Mouse (Mus musculus) left cerebral cortex, postnatal 25 days (tissue): ENCODE data around the gene Paqr6. TPM values are rescaled to one million over a fixed set of nuclear protein-coding genes. Genes with fewer than 3 reads are reported as not detected.

Source experiments
- DNase-seq, 2 experiments: peaks; one replicate each; pipeline ENCODE4 v3.0.0; 2022; ENCODE audit warnings: low spot score in 2 of 2, mixed read lengths in 1 of 2
- intact Hi-C: fragments of 180-260 bp; cut with DNase I; formaldehyde crosslinking; loops from one replicate; pipeline ENCODE4 v1.15.1; 2025
- total RNA-seq, 2 experiments: library from RNA; stranded (reverse); gene quantifications; 2 replicates each; pipeline ENCODE4 v1.2.3; 2021

The Paqr6 gene
- total RNA-seq: 1 to 10 TPM; 4.9 to 5.2 TPM

- intact Hi-C loops: no loop called here
- no peak for DNase-seq
Measured at GRCm38 (mm10) chr3:88364337-88364736, at the start of gene Paqr6. Gene Paqr6 (plus strand): TSS chr3:88364584.

- intact Hi-C loops: no loop called here
- DNase-seq: peak; percentile 64 to 76
Measured at GRCm38 (mm10) chr3:88324951-88325405, 39.4 kb upstream of the Paqr6 start, which contains the start of gene Glmp. Gene Glmp (plus strand): TSS chr3:88325023.

- intact Hi-C loops: no loop called here
- DNase-seq: no peak
Measured at GRCm38 (mm10) chr3:88328956-88329355, 35.4 kb upstream of the Paqr6 start.

- intact Hi-C loops: no loop called here
- DNase-seq: peak in 1 of 2 experiments; percentile 11
Measured at GRCm38 (mm10) chr3:88331282-88331681, 33.1 kb upstream of the Paqr6 start.

DNA sequence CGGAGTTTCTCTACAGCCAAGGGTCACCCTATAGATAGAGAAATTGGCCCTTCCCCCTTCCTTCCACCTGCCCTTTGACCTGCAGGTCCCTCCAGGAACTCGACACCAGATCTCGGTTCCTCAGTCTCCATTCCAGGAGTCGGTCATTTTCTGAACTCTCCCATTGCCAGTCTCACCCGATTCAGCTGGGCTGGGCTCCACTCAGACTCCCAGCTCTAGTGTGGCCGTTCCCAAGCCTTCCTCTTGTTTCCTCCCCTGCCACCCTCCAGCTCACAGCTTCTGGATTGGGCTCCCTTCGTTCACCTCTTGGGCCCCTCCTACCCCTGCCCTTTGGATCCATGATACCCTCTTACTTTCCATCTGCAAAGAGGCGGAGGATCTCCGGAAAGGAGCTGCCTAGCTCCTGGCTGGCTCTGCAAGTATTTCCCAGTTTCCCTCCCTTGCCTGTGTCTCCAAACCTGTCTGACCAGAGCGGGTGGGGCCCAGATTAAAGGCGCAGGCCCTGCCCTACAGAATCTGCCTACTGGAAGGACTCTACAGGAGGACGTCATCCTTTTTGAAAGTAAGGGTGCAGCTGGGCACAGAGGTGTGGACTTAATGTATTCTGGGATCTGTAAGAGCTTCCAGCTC is 30.2 kb upstream of the Paqr6 start:
- intact Hi-C loops: no loop called here
- no peak for DNase-seq

DNA sequence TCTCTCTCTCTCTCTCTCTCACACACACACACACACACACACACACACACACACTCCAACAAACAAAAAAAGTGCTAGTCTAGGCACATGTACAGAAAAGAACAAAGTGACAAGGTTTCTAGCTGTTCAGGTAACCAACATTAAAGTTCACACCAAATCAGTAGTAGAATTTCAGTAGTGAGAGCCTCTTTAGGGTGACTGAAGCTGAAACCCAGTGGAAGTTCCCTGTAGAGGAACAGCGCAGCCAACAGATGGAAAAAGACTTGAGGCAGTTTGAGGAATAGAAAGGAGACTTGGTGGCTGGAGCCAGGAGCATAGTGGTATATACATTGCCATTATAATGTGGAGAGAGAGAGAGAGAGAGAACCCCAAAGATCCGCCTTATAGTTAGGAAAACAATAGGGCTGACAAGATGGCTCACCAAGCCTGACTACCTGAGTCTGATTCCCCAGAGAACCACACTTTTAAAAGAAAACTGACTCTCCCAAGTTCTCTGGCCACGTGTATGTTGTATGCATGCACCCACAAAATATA is 29.4 kb upstream of the Paqr6 start:
- intact Hi-C loops: no loop called here
- no peak for DNase-seq

GRCm38 (mm10) chr3:88335436-88336053 is 28.8 kb upstream of the Paqr6 start:
- peak in 1 of 2 experiments; percentile 14 for DNase-seq
- intact Hi-C loops: loop anchor here (1.0 kb wide), 1 partner anchor 39 kb away; the partner anchor contains the start of gene Tsacc

DNA sequence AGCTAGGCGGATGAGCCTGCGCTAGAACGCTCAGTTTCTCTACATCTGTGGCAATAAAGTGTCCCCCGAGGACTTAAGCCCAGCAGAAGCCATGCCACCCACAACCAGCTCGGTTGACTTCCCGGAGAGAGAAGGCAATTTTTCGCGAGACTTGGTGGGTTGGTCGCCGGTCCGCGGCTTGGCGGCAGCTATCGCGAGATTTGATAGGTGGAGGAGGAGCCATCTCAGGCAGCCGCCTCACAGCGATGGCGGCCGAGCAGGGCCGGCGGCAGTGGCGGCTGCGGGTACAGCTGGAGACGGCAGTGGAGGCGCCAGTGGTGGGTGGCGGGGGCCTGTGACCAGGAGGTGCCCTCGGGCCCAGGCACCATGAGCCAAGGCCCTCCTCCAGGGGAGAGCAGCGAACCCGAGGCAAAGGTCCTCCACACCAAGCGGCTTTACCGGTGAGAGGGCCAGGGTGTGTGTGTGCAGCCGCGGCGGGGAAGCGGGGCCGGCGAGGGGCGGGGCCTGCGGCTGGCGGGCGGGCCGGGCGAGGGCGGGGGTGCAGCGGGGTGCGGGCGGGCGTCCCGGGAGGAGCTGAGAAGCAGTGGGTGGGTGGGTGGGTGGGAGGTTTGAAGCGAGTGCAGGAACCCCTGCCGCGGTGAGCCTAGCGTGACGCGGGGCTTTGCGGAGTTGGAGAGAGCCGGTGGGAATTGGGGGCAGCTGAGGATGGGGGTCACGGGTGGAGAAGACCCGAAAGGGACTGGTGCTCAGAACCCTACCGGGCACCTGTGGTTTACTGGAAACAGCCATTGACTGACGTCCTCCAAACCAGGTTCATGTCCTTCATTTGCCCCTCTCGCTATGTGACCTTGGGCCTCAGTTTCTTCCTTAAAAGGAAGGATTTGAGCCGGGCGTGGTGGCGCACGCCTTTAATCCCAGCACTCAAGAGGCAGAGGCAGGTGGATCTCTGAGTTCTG is 28.0 kb upstream of the Paqr6 start, which contains the start of the genes Tmem79 and Smg5:
Tmem79 (minus strand) TSS at position 91 of the 956 bp plus-strand sequence.
Smg5 (plus strand) TSS at position 203 of the 956 bp plus-strand sequence.
- peak; percentile 97 for DNase-seq
- intact Hi-C loops: loop anchor here (1.0 kb wide), 1 partner anchor 40 kb away; the partner anchor contains the start of gene Tsacc

- peak; percentile 40 to 70 for DNase-seq
- intact Hi-C loops: no loop called here
Measured at GRCm38 (mm10) chr3:88337367-88338020, 26.9 kb upstream of the Paqr6 start.

DNA sequence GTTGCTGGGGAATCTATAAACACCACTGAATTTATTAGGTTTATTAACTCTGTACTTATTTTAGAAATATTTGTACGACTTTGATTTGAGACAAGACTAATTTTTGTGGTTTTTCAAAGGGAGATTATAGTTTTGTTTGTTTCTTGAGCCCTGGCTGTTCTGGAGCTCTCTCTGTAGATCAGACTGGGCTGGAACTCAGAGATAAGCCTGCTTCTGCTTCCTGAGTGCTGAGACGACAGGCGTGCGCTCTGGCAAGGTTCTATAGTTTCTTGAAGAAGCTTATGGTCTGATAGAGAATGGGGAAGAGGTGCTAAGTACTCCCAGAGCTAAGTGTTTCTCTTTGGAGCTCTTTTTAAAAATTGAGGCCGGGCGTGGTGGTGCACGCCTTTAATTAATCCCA is 26.1 kb upstream of the Paqr6 start:
- DNase-seq: no peak
- intact Hi-C loops: no loop called here

GRCm38 (mm10) chr3:88339006-88339405 is 25.4 kb upstream of the Paqr6 start:
- intact Hi-C loops: no loop called here
- DNase-seq: no peak

GRCm38 (mm10) chr3:88350732-88351131 is 13.7 kb upstream of the Paqr6 start:
- intact Hi-C loops: no loop called here
- DNase-seq: no peak

GRCm38 (mm10) chr3:88352907-88353306 is 11.5 kb upstream of the Paqr6 start:
- intact Hi-C loops: no loop called here
- no peak for DNase-seq

DNA sequence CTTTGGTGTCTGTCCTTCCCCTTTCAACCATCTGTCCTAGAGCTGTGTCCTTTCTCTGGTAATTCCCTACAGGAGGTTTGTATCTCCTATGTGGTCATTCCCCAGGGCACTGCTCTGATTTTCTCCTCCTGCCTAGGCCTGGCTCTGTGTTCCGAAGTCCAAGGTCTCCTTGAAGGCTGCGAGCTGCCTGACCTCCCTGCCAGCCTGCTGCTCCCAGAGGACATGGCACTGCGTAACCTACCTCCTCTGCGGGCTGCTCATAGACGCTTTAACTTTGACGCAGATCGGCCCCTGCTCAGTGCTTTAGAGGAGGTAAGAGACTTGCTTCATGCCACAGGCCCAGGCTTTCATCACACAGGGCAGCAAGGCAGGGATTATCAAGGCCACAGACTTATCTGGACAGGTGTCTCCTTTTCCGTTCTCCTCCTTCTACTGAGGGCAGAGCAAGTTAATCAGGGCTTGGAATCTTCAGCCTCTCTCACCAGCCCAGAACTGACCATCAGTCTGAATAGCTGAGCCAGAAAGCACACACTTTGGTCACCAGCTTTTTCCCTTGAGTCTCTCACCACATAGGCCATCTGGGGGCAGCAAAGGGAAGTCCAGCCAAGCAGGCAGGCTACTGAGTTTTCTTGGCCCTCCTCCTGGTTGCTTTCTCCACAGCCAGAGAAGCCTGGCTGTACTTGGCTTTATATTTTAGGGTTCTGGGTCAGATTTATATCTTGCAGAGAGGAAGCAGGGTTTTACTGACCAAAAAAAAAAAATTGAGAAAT is 9.8 kb upstream of the Paqr6 start:
- intact Hi-C loops: no loop called here
- DNase-seq: peak in 1 of 2 experiments; percentile 33

DNA sequence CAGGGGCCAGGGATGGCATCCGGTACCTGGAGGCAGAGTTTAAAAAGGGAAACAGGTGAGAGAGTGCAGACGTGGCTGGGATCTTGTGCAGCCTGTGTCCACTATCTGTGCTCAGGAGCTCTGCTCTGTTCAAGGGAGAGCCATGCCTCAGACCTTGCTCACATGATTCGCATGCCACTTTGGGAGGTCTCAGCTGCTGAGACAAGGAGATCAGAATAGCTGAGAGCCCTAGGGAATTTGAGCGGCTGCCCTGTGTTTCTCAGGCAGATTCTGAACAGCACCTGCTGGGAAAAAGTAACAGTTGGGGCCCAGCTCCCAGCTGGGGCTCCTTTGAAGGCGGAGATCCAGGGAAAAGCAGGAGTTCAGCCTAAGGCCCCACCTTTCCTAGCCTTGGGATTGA is 4.8 kb upstream of the Paqr6 start:
- no peak for DNase-seq
- intact Hi-C loops: no loop called here

- DNase-seq: no peak
- intact Hi-C loops: no loop called here
Measured at GRCm38 (mm10) chr3:88359989-88360388, 4.4 kb upstream of the Paqr6 start.

DNA sequence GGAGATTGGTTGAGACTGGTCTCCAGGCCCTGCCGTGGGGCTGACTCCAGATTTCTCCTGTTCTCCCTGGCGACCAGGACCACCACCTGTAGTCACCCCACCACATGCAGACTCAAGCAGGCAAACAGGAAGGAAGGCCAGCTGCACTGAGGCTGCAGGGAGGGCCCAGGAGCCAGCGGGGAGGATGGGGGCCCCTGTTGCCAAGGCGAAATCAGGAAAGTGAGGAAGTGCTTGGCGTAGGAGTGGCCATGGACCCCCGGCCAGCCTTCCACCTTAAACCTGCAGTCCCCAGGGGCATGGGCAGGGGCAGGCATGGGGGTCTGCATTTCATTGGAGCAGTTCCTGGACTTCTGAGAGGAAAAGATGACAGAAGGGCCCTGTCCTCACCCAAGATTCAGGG is 3.3 kb upstream of the Paqr6 start:
- intact Hi-C loops: no loop called here
- no peak for DNase-seq

GRCm38 (mm10) chr3:88361612-88362313 is 2.6 kb upstream of the Paqr6 start:
- peak in 1 of 2 experiments; percentile 36 for DNase-seq
- intact Hi-C loops: no loop called here
